Mouse (Mus musculus) embryonic facial prominence, embryonic 11.5 days (tissue): ENCODE results near the gene Rev1. TPM values are rescaled to one million over a fixed set of nuclear protein-coding genes. Genes with fewer than 3 reads are reported as not detected.

Source experiments
- ATAC-seq: fragments of 200-750 bp; cut with Nextera tagmentation; replicated peaks from 2 replicates; pipeline ENCODE4 v1.8.0; 2017; ENCODE audit warnings: low read depth; ENCODE audit not compliant: insufficient number of reproducible peaks, low FRiP score, low TSS enrichment
- DNase-seq: peaks from one replicate; pipeline ENCODE4 v3.0.0-alpha.2; 2015; ENCODE audit warnings: low spot score
- H3K27ac ChIP-seq: fragments of 300-500 bp; sonication (generic); replicated peaks from 2 replicates; pipeline ENCODE4 v1.5.1; 2014; ENCODE audit warnings: mild to moderate bottlenecking, low read depth, low read length, control low read depth
- H3K27me3 ChIP-seq: fragments of 300-500 bp; sonication (generic); 2 replicates; pipeline ENCODE4 v1.6.1; 2014; ENCODE audit warnings: mild to moderate bottlenecking, low read length, moderate library complexity, mixed read lengths; ENCODE audit not compliant: control insufficient read depth, insufficient read depth
- H3K36me3 ChIP-seq: fragments of 300-500 bp; sonication (generic); replicated peaks from 2 replicates; pipeline ENCODE4 v1.6.1; 2014; ENCODE audit warnings: low read depth, mild to moderate bottlenecking, low read length, moderate library complexity, mixed read lengths; ENCODE audit not compliant: control insufficient read depth, insufficient read depth
- H3K4me1 ChIP-seq: fragments of 300-500 bp; sonication (generic); 2 replicates; pipeline ENCODE4 v1.6.1; 2014; ENCODE audit warnings: low read length, mixed read lengths; ENCODE audit not compliant: control insufficient read depth, insufficient read depth
- H3K4me2 ChIP-seq: fragments of 300-500 bp; sonication (generic); 2 replicates; pipeline ENCODE4 v1.6.1; 2014; ENCODE audit warnings: low read depth, mild to moderate bottlenecking, control low read depth, low read length, moderate library complexity
- H3K4me3 ChIP-seq: fragments of 300-500 bp; sonication (generic); 2 replicates; pipeline ENCODE4 v1.5.1; 2014; ENCODE audit warnings: low read depth, low read length, control low read depth
- H3K9ac ChIP-seq: fragments of 300-500 bp; sonication (generic); replicated peaks from 2 replicates; pipeline ENCODE4 v1.6.1; 2014; ENCODE audit warnings: mild to moderate bottlenecking, control low read depth, low read length
- H3K9me3 ChIP-seq: fragments of 300-500 bp; sonication (generic); replicated peaks from 2 replicates; pipeline ENCODE4 v1.6.1; 2016; ENCODE audit warnings: mild to moderate bottlenecking, low read length, inconsistent platforms, mixed read lengths; ENCODE audit not compliant: control insufficient read depth
- WGBS: fragments of 180-500 bp; shearing (Covaris S2); extraction: QIAGEN DNeasy Blood & Tissue Kit; methylation state at CpG from one replicate; pipeline ENCODE4 v1.1.7; 2014; 5-methylcytosine and 5-hydroxymethylcytosine counted together
- polyA plus RNA-seq: library from polyadenylated mRNA; unstranded; fragments of >200 nt; fragmentation: Nextera tagmentation; extraction: Ambion mirVana; gene quantifications from 2 replicates; pipeline ENCODE4 v1.2.1, GENCODE M21; 2014

Rev1 gene
- polyA plus RNA-seq: 26.3 and 32.8 TPM in 2 replicates

DNA sequence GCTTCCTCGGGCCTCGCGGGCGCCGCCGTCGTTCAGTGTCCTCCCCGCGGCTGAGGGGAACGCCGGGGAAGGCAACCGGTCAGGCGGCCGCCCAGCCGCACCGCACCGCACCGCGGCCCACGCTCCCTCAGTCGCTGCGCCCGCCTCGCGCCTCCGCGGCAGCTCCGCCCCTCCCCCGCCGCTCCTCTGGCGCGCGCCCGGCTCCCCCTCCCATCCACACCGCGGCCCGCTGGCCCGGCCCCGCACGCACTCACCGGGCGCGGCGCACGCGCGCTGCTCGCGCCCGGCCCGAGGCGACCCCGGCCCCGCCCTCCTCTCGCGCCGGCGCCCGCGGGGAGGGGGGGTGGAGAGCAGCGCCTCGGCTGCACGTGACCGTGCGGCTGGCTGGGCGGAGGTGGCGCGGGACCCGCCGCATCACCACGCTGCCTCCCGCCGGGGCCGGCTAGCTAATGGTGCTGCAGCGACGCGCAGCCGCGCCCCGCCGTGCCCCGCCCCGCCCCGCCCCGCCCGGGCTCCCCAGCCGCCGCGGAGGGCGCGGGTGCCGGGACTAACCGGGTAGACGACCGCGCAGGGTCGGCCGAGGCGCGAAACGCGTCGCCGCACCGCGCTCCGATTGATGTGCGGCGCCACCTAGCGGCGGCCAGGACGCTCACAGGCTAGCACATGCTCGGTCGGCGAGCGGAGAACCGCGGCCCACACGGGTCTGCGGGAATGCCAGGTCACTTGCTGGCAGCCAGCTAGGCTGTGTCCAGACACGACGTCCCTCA is at the start of gene Rev1:
TSS of gene Rev1 (minus strand) at position 301 of the 767 bp plus-strand sequence.
- peak; percentile 93 for ATAC-seq
- H3K27ac ChIP-seq: peak within 1 kb of the TSS; percentile 92

DNA sequence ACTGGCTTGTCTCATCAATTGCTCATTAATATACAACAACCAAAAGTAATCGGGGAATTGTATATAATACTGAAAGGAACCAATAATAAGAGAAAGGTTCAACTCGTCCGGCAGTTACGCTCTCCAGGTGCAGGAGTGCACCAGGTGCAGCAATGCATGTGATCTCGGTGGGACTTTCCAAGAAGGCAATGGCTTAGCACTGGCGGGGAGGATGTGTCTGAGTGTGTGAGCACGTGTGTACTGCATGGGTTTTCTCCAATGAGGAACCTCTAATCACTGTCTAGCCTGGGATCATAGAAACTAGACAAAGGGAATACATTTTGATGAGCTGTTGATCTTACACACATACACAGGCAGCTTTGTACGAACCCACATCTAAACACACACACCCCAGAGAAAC is 49.3 kb upstream of the Rev1 start:
- Histone ChIP-seq H3K9ac (no peak overlapping the region), H3K4me3 (no peak overlapping the region), H3K9me3 (no peaks in the 10 kb centered on the region), H3K36me3 (no peaks in the 10 kb centered on the region), H3K4me1 (no peaks in the 10 kb centered on the region), H3K27ac (no peak overlapping the region), H3K27me3 (no peaks in the 10 kb centered on the region), H3K4me2 (no peak overlapping the region)
- no peak for ATAC-seq
- WGBS: 91% methylated on average over 8 of the region's 8 CpGs
- DNase-seq: no peak

More for the DNA sequence above, at the start of gene Rev1:
- Histone ChIP-seq H3K9ac (peak within 1 kb of the TSS; percentile 93), H3K4me3 (peak within 1 kb of the TSS; percentile 87), H3K9me3 (no peaks in the 10 kb centered on the region), H3K4me1 (no peaks in the 10 kb centered on the region; the same call in 1 of the 2 replicates), H3K27me3 (no peaks in the 10 kb centered on the region), H3K4me2 (peak within 1 kb of the TSS; percentile 80), H3K36me3 (no peaks in the 10 kb centered on the region)
- WGBS: under 1% methylated on average over 66 of the region's 122 CpGs
- DNase-seq: peak; percentile 91

- DNase-seq: no peak
- Histone ChIP-seq H3K36me3 (no peaks in the 10 kb centered on the region), H3K9me3 (no peaks in the 10 kb centered on the region), H3K4me3 (no peak overlapping the region), H3K4me2 (no peak overlapping the region), H3K27me3 (no peaks in the 10 kb centered on the region), H3K4me1 (no peaks in the 10 kb centered on the region), H3K9ac (no peak overlapping the region), H3K27ac (no peak overlapping the region)
- no peak for ATAC-seq
- 90% methylated on average over 7 of the region's 7 CpGs for WGBS
These were observed 46.5 kb upstream of the Rev1 start for GRCm38 (mm10) chr1:38176077-38176476.

DNA sequence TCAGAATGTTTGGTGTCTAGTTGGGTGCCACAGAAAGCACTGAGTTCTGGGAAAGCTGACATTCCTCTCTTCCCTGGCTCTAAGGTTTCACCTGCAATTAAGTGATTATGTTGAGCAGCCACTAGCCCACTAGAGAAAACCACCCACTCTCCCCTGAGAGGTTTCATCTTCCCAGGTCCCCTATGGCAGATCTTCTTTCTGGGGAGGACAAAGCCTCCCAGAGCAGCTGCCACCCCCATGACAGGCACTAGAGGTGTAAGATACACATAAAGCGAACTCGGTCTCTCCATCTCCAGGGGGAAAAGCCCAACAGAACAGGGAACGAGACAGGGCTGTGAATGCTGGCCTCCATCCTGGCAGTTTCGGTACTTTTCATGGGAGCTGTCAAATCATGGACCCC is 42.3 kb upstream of the Rev1 start:
- WGBS: 82% methylated on average over 4 of the region's 4 CpGs
- Histone ChIP-seq H3K4me1 (no peaks in the 10 kb centered on the region), H3K27me3 (no peaks in the 10 kb centered on the region), H3K27ac (no peak overlapping the region), H3K4me3 (no peak overlapping the region), H3K4me2 (no peak overlapping the region), H3K9me3 (no peaks in the 10 kb centered on the region), H3K9ac (no peak overlapping the region), H3K36me3 (no peaks in the 10 kb centered on the region)
- DNase-seq: no peak
- ATAC-seq: no peak

GRCm38 (mm10) chr1:38165696-38166095 is 36.1 kb upstream of the Rev1 start:
- 77% methylated on average over 2 of the region's 2 CpGs for WGBS
- Histone ChIP-seq H3K4me2 (no peak overlapping the region), H3K4me3 (no peak overlapping the region), H3K27me3 (no peaks in the 10 kb centered on the region), H3K4me1 (no peaks in the 10 kb centered on the region), H3K9me3 (no peaks in the 10 kb centered on the region), H3K36me3 (no peaks in the 10 kb centered on the region), H3K9ac (no peak overlapping the region), H3K27ac (no peak overlapping the region)
- DNase-seq: no peak
- ATAC-seq: no peak

DNA sequence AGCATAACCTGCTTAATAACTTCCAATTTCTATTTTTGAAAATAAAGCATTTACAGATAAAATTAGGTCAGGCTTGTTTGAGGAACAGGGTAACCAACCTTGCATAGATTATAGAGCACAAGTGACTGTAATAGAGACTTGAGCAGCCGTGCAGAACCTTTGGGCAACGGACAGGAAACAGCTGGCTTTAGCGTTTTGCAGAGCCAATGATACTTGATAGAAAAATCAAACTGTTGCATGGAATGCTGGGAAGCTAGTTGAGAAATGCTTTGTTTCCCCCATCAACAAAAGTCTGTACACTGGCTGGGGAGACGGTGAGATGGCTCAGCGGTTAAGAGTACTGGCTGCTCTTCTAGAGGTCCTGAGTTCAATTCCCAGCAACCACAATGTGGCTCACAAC is 20.5 kb upstream of the Rev1 start:
- no peak for DNase-seq
- Histone ChIP-seq H3K9ac (no peak overlapping the region), H3K36me3 (no peaks in the 10 kb centered on the region), H3K4me2 (no peak overlapping the region), H3K27ac (no peak overlapping the region), H3K4me1 (no peaks in the 10 kb centered on the region), H3K4me3 (no peak overlapping the region), H3K27me3 (no peaks in the 10 kb centered on the region), H3K9me3 (no peaks in the 10 kb centered on the region)
- no peak for ATAC-seq
- 83% methylated on average over 5 of the region's 5 CpGs for WGBS

GRCm38 (mm10) chr1:38146008-38146407 is 16.4 kb upstream of the Rev1 start:
- Histone ChIP-seq H3K9me3 (no peaks in the 10 kb centered on the region), H3K36me3 (no peaks in the 10 kb centered on the region)
- 87% methylated on average over 4 of the region's 4 CpGs for WGBS

GRCm38 (mm10) chr1:38141371-38141770 is 11.8 kb upstream of the Rev1 start:
- Histone ChIP-seq H3K36me3 (no peaks in the 10 kb centered on the region), H3K4me3 (no peak overlapping the region), H3K4me2 (no peak overlapping the region), H3K27me3 (no peaks in the 10 kb centered on the region), H3K9me3 (no peaks in the 10 kb centered on the region), H3K9ac (no peak overlapping the region), H3K4me1 (no peaks in the 10 kb centered on the region), H3K27ac (no peak overlapping the region)
- DNase-seq: no peak
- no peak for ATAC-seq
- WGBS: 80% methylated on average over 1 of the region's 1 CpGs

More at GRCm38 (mm10) chr1:38146008-38146407, 16.4 kb upstream of the Rev1 start:
- no peak overlapping the region for H3K27ac ChIP-seq
- H3K4me3 ChIP-seq: no peak overlapping the region
- ATAC-seq (no peak), DNase-seq (no peak)
- no peaks in the 10 kb centered on the region for H3K27me3 ChIP-seq
- no peak overlapping the region for H3K4me2 ChIP-seq
- H3K4me1 ChIP-seq: no peaks in the 10 kb centered on the region
- no peak overlapping the region for H3K9ac ChIP-seq
